Mouse (Mus musculus) CH12.LX (cell line): Measurements from ENCODE around the gene Abracl. TPM values are rescaled to one million over a fixed set of nuclear protein-coding genes. Genes with fewer than 3 reads are reported as not detected.

Source experiments
- DNase-seq: peaks from one replicate; pipeline ENCODE4 v3.0.0-alpha.2; 2013; ENCODE audit errors: extremely low read depth
- H3K27ac ChIP-seq: 2 replicates; pipeline ENCODE4 v1.5.1; 2012; ENCODE audit warnings: low read depth, mild to moderate bottlenecking, control low read depth, moderate library complexity; ENCODE audit not compliant: insufficient read depth
- H3K27me3 ChIP-seq: replicated peaks from 2 replicates; pipeline ENCODE3; 2012; ENCODE audit warnings: inconsistent platforms
- H3K36me3 ChIP-seq, 2 experiments: replicated peaks in 1 of 2; 2 replicates each; pipeline versions ENCODE3 to v1.6.1; 2012; ENCODE audit warnings: inconsistent platforms in 1 of 2, low read length in 1 of 2, mild to moderate bottlenecking in 1 of 2, mixed read lengths in 1 of 2, moderate library complexity in 1 of 2; ENCODE audit not compliant: control insufficient read depth in 1 of 2, insufficient read depth in 1 of 2
- H3K4me1 ChIP-seq, 2 experiments: 2 replicates each; pipeline ENCODE4 v1.6.1; 2012; ENCODE audit warnings: inconsistent platforms in 1 of 2, moderate library complexity in 1 of 2; ENCODE audit not compliant: insufficient read depth in 2 of 2, control insufficient read depth in 1 of 2
- H3K4me2 ChIP-seq: 2 replicates; pipeline ENCODE4 v1.6.1; 2012; ENCODE audit warnings: low read depth, mild to moderate bottlenecking, control low read depth; ENCODE audit not compliant: poor library complexity, insufficient read depth, severe bottlenecking
- H3K4me3 ChIP-seq, 3 experiments: fragments of 150-350 bp in 1 of 3; sonication (generic) in 1 of 3; replicated peaks in 1 of 3; 2 replicates each; pipeline versions ENCODE3 to v1.5.1; 2011 to 2012; ENCODE audit warnings: low read depth in 2 of 3, low read length in 2 of 3, mild to moderate bottlenecking in 2 of 3, moderate library complexity in 2 of 3, control low read depth in 1 of 3, improper control_type of control experiment in 1 of 3, inconsistent platforms in 1 of 3, mixed read lengths in 1 of 3; ENCODE audit not compliant: poor library complexity in 1 of 3
- H3K79me2 ChIP-seq: replicated peaks from 2 replicates; pipeline ENCODE4 v1.6.1; 2012; ENCODE audit warnings: mild to moderate bottlenecking, moderate library complexity; ENCODE audit not compliant: control insufficient read depth, poor library complexity, insufficient read depth, severe bottlenecking; ENCODE audit errors: extremely low read depth
- H3K9ac ChIP-seq: 2 replicates; pipeline ENCODE4 v1.6.1; 2012; ENCODE audit warnings: low read depth, mild to moderate bottlenecking, control low read depth, moderate library complexity; ENCODE audit not compliant: insufficient read depth
- H3K9me3 ChIP-seq: replicated peaks from 2 replicates; pipeline ENCODE3; 2012; ENCODE audit warnings: low read length, inconsistent platforms, mixed read lengths
- CHD1 ChIP-seq: IDR thresholded peaks from 2 replicates; pipeline ENCODE4 v1.6.1; 2012; ENCODE audit warnings: low read depth, low read length, improper control_type of control experiment, inconsistent platforms
- CHD2 ChIP-seq: IDR thresholded peaks from 2 replicates; pipeline ENCODE4 v1.6.1; 2011; ENCODE audit warnings: low read length, improper control_type of control experiment
- ELF1 ChIP-seq: IDR thresholded peaks from 2 replicates; pipeline ENCODE4 v1.6.1; 2014; ENCODE audit warnings: low read depth, mild to moderate bottlenecking, inconsistent platforms, low read length, improper control_type of control experiment
- EP300 ChIP-seq: IDR thresholded peaks from 2 replicates; pipeline ENCODE4 v1.6.1; 2011; ENCODE audit warnings: low read length, improper control_type of control experiment
- GABPA ChIP-seq: IDR thresholded peaks from 2 replicates; pipeline ENCODE4 v1.6.1; 2012; ENCODE audit warnings: low read depth, low read length, improper control_type of control experiment, inconsistent platforms; ENCODE audit not compliant: insufficient replicate concordance
- HCFC1 ChIP-seq: IDR thresholded peaks from 2 replicates; pipeline ENCODE4 v1.6.1; 2012; ENCODE audit warnings: low read depth, mild to moderate bottlenecking, inconsistent platforms, low read length, improper control_type of control experiment
- IRF4 ChIP-seq: IDR thresholded peaks from 2 replicates; pipeline ENCODE4 v1.6.1; 2014; ENCODE audit warnings: low read depth, mild to moderate bottlenecking, inconsistent platforms, low read length, improper control_type of control experiment
- MAFK ChIP-seq: IDR thresholded peaks from 2 replicates; pipeline ENCODE4 v1.6.1; 2011; ENCODE audit warnings: low read length, improper control_type of control experiment; ENCODE audit not compliant: insufficient replicate concordance
- MAX ChIP-seq: IDR thresholded peaks from 2 replicates; pipeline ENCODE4 v1.6.1; 2011; ENCODE audit warnings: low read length, improper control_type of control experiment
- MEF2A ChIP-seq: IDR thresholded peaks from 2 replicates; pipeline ENCODE4 v1.6.1; 2014; ENCODE audit warnings: low read depth, mild to moderate bottlenecking, inconsistent platforms, low read length, improper control_type of control experiment, borderline replicate concordance
- NELFE ChIP-seq: IDR thresholded peaks from 2 replicates; pipeline ENCODE4 v1.6.1; 2011; ENCODE audit warnings: low read depth, low read length, improper control_type of control experiment
- NRF1 ChIP-seq: IDR thresholded peaks from 2 replicates; pipeline ENCODE4 v1.6.1; 2014; ENCODE audit warnings: low read depth, mild to moderate bottlenecking, inconsistent platforms, low read length, improper control_type of control experiment, moderate library complexity
- PAX5 ChIP-seq: IDR thresholded peaks from 2 replicates; pipeline ENCODE4 v1.6.1; 2012; ENCODE audit warnings: low read length, inconsistent platforms, mixed read lengths
- POLR2A ChIP-seq: IDR thresholded peaks from 2 replicates; pipeline ENCODE4 v1.6.1; 2011; ENCODE audit warnings: low read depth, mild to moderate bottlenecking, improper control_type of control experiment, low read length
- POLR2AphosphoS2 ChIP-seq: IDR thresholded peaks from 2 replicates; pipeline ENCODE4 v1.6.1; 2011; ENCODE audit warnings: low read depth, low read length, improper control_type of control experiment
- RCOR1 ChIP-seq: conservative IDR thresholded peaks from 2 replicates; pipeline ENCODE4 v1.6.1; 2012; ENCODE audit warnings: low read depth, mild to moderate bottlenecking, inconsistent platforms, low read length, improper control_type of control experiment
- SMC3 ChIP-seq: IDR thresholded peaks from 2 replicates; pipeline ENCODE4 v1.6.1; 2011; ENCODE audit warnings: low read depth, low read length, improper control_type of control experiment
- TCF12 ChIP-seq: IDR thresholded peaks from 2 replicates; pipeline ENCODE4 v1.6.1; 2014; ENCODE audit warnings: low read depth, mild to moderate bottlenecking, inconsistent platforms, low read length, improper control_type of control experiment
- USF1 ChIP-seq: IDR thresholded peaks from 2 replicates; pipeline ENCODE4 v1.6.1; 2014; ENCODE audit warnings: low read depth, mild to moderate bottlenecking, inconsistent platforms, low read length, improper control_type of control experiment
- ZKSCAN1 ChIP-seq: IDR thresholded peaks from 2 replicates; pipeline ENCODE4 v1.6.1; 2012; ENCODE audit warnings: low read depth, inconsistent platforms, low read length, improper control_type of control experiment, borderline replicate concordance
- ZMIZ1 ChIP-seq: IDR thresholded peaks from 2 replicates; pipeline ENCODE4 v1.6.1; 2012; ENCODE audit warnings: low read depth, mild to moderate bottlenecking, inconsistent platforms, low read length, improper control_type of control experiment
- dilution Hi-C: fragments of 300-500 bp; cut with MboI; formaldehyde crosslinking; loops from 2 replicates; pipeline ENCODE4 v1.14.3; 2020; ENCODE audit warnings: low sequenced_read_pairs; ENCODE audit not compliant: extremely low pct_unique_long_range_greater_than_20kb, extremely low pct_ligation_motif_present
- in situ Hi-C: fragments of 300-500 bp; cut with MboI; formaldehyde crosslinking; loops from 3 replicates; pipeline ENCODE4 v1.14.3; 2019; ENCODE audit warnings: low sequenced_read_pairs, low pct_ligation_motif_present, low pct_unique_long_range_greater_than_20kb, mixed read lengths
- polyA plus RNA-seq: library from polyadenylated mRNA; unstranded; fragments of >175 nt; gene quantifications from 2 replicates; pipeline ENCODE4 v1.2.1, GENCODE M21; 2012; ENCODE audit warnings: low read depth; ENCODE audit not compliant: insufficient read length
- total RNA-seq, 2 experiments: library from RNA; depleted of rRNA; stranded (reverse); fragments of 300-350 nt in 1 of 2; fragments of >200 nt in 1 of 2; gene quantifications; 2 replicates each; pipeline ENCODE4 v1.2.3; 2012 to 2014

Abracl gene
- total and polyA plus RNA-seq, 3 experiments = 86.1 to 226 (median 166) TPM

DNA sequence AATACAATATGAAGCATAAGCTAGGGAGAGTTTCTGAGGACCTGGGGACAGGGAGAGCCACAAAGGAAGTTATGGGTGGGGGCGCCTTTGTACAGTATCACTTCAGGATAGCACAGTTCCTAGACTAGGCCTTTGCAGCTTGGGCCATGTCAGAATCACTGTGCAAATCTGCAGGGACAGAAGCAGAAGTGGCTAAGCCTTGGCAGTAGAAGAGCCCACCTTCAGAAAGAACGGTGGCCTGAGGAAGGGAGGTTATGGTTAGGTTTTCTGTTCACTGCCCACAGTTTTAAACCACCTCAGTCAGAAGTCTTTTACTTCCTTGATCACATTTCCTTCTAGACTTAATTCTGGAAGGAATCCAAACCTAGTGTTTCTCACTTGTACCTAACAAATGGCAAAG is 47.5 kb upstream of the Abracl start:
- in situ Hi-C loops (no loop called here), dilution Hi-C loops (no loop called here)
- no peaks in the 10 kb centered on the region for H3K27me3 ChIP-seq
- H3K4me2 ChIP-seq = no peak overlapping the region
- H3K36me3 ChIP-seq = peaks cover 0 to 17% of the 10 kb centered on the region in 2 experiments
- H3K27ac ChIP-seq = no peak overlapping the region
- no peak for TF ChIP-seq USF1
- no peak for TF ChIP-seq CHD2
- TF ChIP-seq MEF2A = no peak
- no peak for TF ChIP-seq POLR2A
- TF ChIP-seq POLR2AphosphoS2 = no peak
- TF ChIP-seq PAX5 = no peak
- no peak for TF ChIP-seq ELF1
- no peak for TF ChIP-seq RCOR1
- no peak for TF ChIP-seq MAX
- TF ChIP-seq ZKSCAN1 = no peak
- TF ChIP-seq MAFK = no peak
- TF ChIP-seq NELFE = no peak
- TF ChIP-seq, all 38 proteins: peak for 0
- Histone ChIP-seq H3K4me3 (no peak overlapping the region), H3K79me2 (peaks cover 41% of the 10 kb centered on the region), H3K4me1 (peaks cover 0 to 31% of the 10 kb centered on the region in 2 experiments; a peak in 2 of 4 replicates), H3K9me3 (no peaks in the 10 kb centered on the region), H3K9ac (no peak overlapping the region)
- no peak for DNase-seq

DNA sequence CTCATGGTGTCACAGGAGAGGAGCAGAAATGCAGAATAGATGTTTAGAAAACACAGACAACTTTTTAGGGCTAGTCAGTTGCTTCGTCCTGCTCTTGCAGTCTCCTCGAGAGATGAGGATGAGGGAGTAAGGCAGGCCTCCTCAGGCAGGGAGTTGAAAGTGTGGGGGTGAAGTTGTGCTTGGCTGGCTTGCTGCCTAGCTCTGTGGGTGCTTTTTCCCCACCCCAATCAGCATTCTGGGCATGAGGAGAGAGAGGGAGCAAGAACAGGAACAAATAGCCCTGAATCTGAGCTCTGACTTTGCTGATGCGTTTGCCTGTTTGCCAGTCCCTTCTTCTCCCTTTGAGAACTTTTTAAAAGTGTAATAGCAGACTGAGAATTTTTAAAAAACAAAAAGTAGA is 47.1 kb upstream of the Abracl start:
- TF ChIP-seq EP300 = no peak
- no peak for TF ChIP-seq HCFC1
- no peak for TF ChIP-seq USF1
- no peak for TF ChIP-seq RCOR1
- no peak for TF ChIP-seq CHD1
- TF ChIP-seq NELFE = no peak
- no peak for TF ChIP-seq IRF4
- no peak for TF ChIP-seq SMC3
- no peak for TF ChIP-seq ZMIZ1
- TF ChIP-seq TCF12 = no peak
- no peak for TF ChIP-seq MAFK
- no peak for TF ChIP-seq NRF1
- TF ChIP-seq GABPA = no peak
- TF ChIP-seq, all 38 proteins: peak for 0
- Histone ChIP-seq H3K9ac (no peak overlapping the region), H3K4me3 (no peak overlapping the region), H3K9me3 (no peaks in the 10 kb centered on the region), H3K79me2 (peaks cover 42% of the 10 kb centered on the region), H3K4me1 (peaks cover 0 to 31% of the 10 kb centered on the region in 2 experiments; a peak in 2 of 4 replicates), H3K27me3 (no peaks in the 10 kb centered on the region), H3K27ac (no peak overlapping the region), H3K4me2 (no peak overlapping the region), H3K36me3 (peaks cover 0 to 18% of the 10 kb centered on the region in 2 experiments)
- dilution Hi-C loops = no loop called here
- no peak for DNase-seq
- in situ Hi-C loops = no loop called here
